Mouse (Mus musculus) embryonic facial prominence, embryonic 11.5 days (tissue): ENCODE results near the gene Gstm5. TPM values are rescaled to one million over a fixed set of nuclear protein-coding genes. Genes with fewer than 3 reads are reported as not detected.

Source experiments
- ATAC-seq: fragments of 200-750 bp; cut with Nextera tagmentation; replicated peaks from 2 replicates; pipeline ENCODE4 v1.8.0; 2017; ENCODE audit warnings: low read depth; ENCODE audit not compliant: insufficient number of reproducible peaks, low FRiP score, low TSS enrichment
- DNase-seq: peaks from one replicate; pipeline ENCODE4 v3.0.0-alpha.2; 2015; ENCODE audit warnings: low spot score
- H3K27ac ChIP-seq: fragments of 300-500 bp; sonication (generic); replicated peaks from 2 replicates; pipeline ENCODE4 v1.5.1; 2014; ENCODE audit warnings: mild to moderate bottlenecking, low read depth, low read length, control low read depth
- H3K27me3 ChIP-seq: fragments of 300-500 bp; sonication (generic); 2 replicates; pipeline ENCODE4 v1.6.1; 2014; ENCODE audit warnings: mild to moderate bottlenecking, low read length, moderate library complexity, mixed read lengths; ENCODE audit not compliant: control insufficient read depth, insufficient read depth
- H3K36me3 ChIP-seq: fragments of 300-500 bp; sonication (generic); replicated peaks from 2 replicates; pipeline ENCODE4 v1.6.1; 2014; ENCODE audit warnings: low read depth, mild to moderate bottlenecking, low read length, moderate library complexity, mixed read lengths; ENCODE audit not compliant: control insufficient read depth, insufficient read depth
- H3K4me1 ChIP-seq: fragments of 300-500 bp; sonication (generic); 2 replicates; pipeline ENCODE4 v1.6.1; 2014; ENCODE audit warnings: low read length, mixed read lengths; ENCODE audit not compliant: control insufficient read depth, insufficient read depth
- H3K4me2 ChIP-seq: fragments of 300-500 bp; sonication (generic); 2 replicates; pipeline ENCODE4 v1.6.1; 2014; ENCODE audit warnings: low read depth, mild to moderate bottlenecking, control low read depth, low read length, moderate library complexity
- H3K4me3 ChIP-seq: fragments of 300-500 bp; sonication (generic); 2 replicates; pipeline ENCODE4 v1.5.1; 2014; ENCODE audit warnings: low read depth, low read length, control low read depth
- H3K9ac ChIP-seq: fragments of 300-500 bp; sonication (generic); replicated peaks from 2 replicates; pipeline ENCODE4 v1.6.1; 2014; ENCODE audit warnings: mild to moderate bottlenecking, control low read depth, low read length
- H3K9me3 ChIP-seq: fragments of 300-500 bp; sonication (generic); replicated peaks from 2 replicates; pipeline ENCODE4 v1.6.1; 2016; ENCODE audit warnings: mild to moderate bottlenecking, low read length, inconsistent platforms, mixed read lengths; ENCODE audit not compliant: control insufficient read depth
- WGBS: fragments of 180-500 bp; shearing (Covaris S2); extraction: QIAGEN DNeasy Blood & Tissue Kit; methylation state at CpG from one replicate; pipeline ENCODE4 v1.1.7; 2014; 5-methylcytosine and 5-hydroxymethylcytosine counted together
- polyA plus RNA-seq: library from polyadenylated mRNA; unstranded; fragments of >200 nt; fragmentation: Nextera tagmentation; extraction: Ambion mirVana; gene quantifications from 2 replicates; pipeline ENCODE4 v1.2.1, GENCODE M21; 2014

The Gstm5 gene
- polyA plus RNA-seq, 1 experiment from 2014 or later = 278 TPM

GRCm38 (mm10) chr3:107929731-107930130 is 34.1 kb downstream of the Gstm5 start:
- WGBS = 94% methylated on average over 4 of the region's 4 CpGs
- ATAC-seq (no peak), DNase-seq (no peak)
- Histone ChIP-seq H3K27ac (no peak overlapping the region), H3K4me1 (no peaks in the 10 kb centered on the region), H3K9me3 (no peaks in the 10 kb centered on the region), H3K27me3 (no peaks in the 10 kb centered on the region), H3K4me2 (no peak overlapping the region), H3K36me3 (no peaks in the 10 kb centered on the region), H3K4me3 (no peak overlapping the region), H3K9ac (no peak overlapping the region)

GRCm38 (mm10) chr3:107931134-107931533 is 35.5 kb downstream of the Gstm5 start:
- no peaks in the 10 kb centered on the region for H3K4me1 ChIP-seq
- WGBS = 85% methylated on average over 2 of the region's 2 CpGs
- no peak for DNase-seq
- H3K4me3 ChIP-seq = peak overlapping the region; percentile 21; the same call in 1 of the 2 replicates
- peak overlapping the region; percentile 58 for H3K9ac ChIP-seq
- H3K27ac ChIP-seq = no peak overlapping the region; the same call in 1 of the 2 replicates
- no peaks in the 10 kb centered on the region for H3K9me3 ChIP-seq
- ATAC-seq = no peak; the same call in 1 of the 2 replicates
- H3K4me2 ChIP-seq = peak overlapping the region; percentile 34
- no peaks in the 10 kb centered on the region for H3K27me3 ChIP-seq
- H3K36me3 ChIP-seq = no peaks in the 10 kb centered on the region

- peak within 1 kb of the TSS; percentile 34 for H3K4me2 ChIP-seq
- peak; percentile 97 for ATAC-seq
- no peaks in the 10 kb centered on the region for H3K27me3 ChIP-seq
- no peaks in the 10 kb centered on the region for H3K4me1 ChIP-seq
- H3K9me3 ChIP-seq = no peaks in the 10 kb centered on the region
- H3K36me3 ChIP-seq = no peaks in the 10 kb centered on the region
- 6% methylated on average over 10 of the region's 10 CpGs for WGBS
- H3K27ac ChIP-seq = no peak within 1 kb of the TSS; the same call in none of the 2 replicates
- H3K9ac ChIP-seq = peak within 1 kb of the TSS; percentile 58
- H3K4me3 ChIP-seq = peak within 1 kb of the TSS; percentile 21; the same call in 1 of the 2 replicates
- DNase-seq = peak; percentile 99
These were observed 36.0 kb downstream of the Gstm5 start, which contains the start of gene Gstm7 for GRCm38 (mm10) chr3:107931670-107932069. Gstm7 (minus strand) TSS chr3:107931817.

- DNase-seq (no peak), ATAC-seq (no peak)
- no peak overlapping the region for H3K4me3 ChIP-seq
- H3K4me2 ChIP-seq = no peak overlapping the region
- no peak overlapping the region for H3K27ac ChIP-seq
- H3K9me3 ChIP-seq = no peaks in the 10 kb centered on the region
- no peaks in the 10 kb centered on the region for H3K4me1 ChIP-seq
- H3K9ac ChIP-seq = no peak overlapping the region
- no peaks in the 10 kb centered on the region for H3K36me3 ChIP-seq
- 81% methylated on average over 6 of the region's 6 CpGs for WGBS
- no peaks in the 10 kb centered on the region for H3K27me3 ChIP-seq
These were observed 36.5 kb downstream of the Gstm5 start for GRCm38 (mm10) chr3:107932128-107932527.

- ATAC-seq = no peak
- DNase-seq = no peak
- 79% methylated on average over 3 of the region's 3 CpGs for WGBS
- H3K4me3 ChIP-seq = no peak overlapping the region
- no peaks in the 10 kb centered on the region for H3K9me3 ChIP-seq
- no peak overlapping the region for H3K27ac ChIP-seq
- H3K4me2 ChIP-seq = no peak overlapping the region
- H3K27me3 ChIP-seq = no peaks in the 10 kb centered on the region
- H3K9ac ChIP-seq = no peak overlapping the region
- no peaks in the 10 kb centered on the region for H3K36me3 ChIP-seq
- H3K4me1 ChIP-seq = no peaks in the 10 kb centered on the region
These were observed 39.6 kb downstream of the Gstm5 start for GRCm38 (mm10) chr3:107935268-107935667.

DNA sequence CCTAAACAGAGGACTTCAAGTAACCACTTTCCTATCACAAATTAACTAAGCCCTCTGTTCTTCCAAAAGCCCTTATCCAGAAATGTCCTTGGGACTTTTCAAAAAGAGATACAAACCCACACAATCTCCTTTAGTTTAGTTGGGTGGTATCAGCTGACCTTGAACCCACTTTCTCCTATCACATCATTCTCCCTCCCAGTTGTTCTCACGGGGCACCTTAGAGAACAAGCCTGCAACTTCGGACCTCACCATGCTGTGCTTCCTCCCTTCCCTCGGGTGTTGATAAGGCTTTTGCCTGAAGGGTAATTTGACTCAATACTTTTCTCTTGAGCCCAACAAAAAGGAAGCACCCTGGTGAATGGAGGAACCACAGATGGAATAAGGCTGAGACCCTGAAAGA is 40.3 kb downstream of the Gstm5 start:
- H3K36me3 ChIP-seq = no peaks in the 10 kb centered on the region
- no peak for DNase-seq
- no peak overlapping the region for H3K27ac ChIP-seq
- ATAC-seq = no peak
- no peak overlapping the region for H3K9ac ChIP-seq
- H3K9me3 ChIP-seq = no peaks in the 10 kb centered on the region
- no peak overlapping the region for H3K4me3 ChIP-seq
- H3K4me2 ChIP-seq = no peak overlapping the region
- 61% methylated on average over 3 of the region's 3 CpGs for WGBS
- no peaks in the 10 kb centered on the region for H3K4me1 ChIP-seq
- no peaks in the 10 kb centered on the region for H3K27me3 ChIP-seq

GRCm38 (mm10) chr3:107939403-107939802 is 43.8 kb downstream of the Gstm5 start:
- DNase-seq (peak; percentile 62), ATAC-seq (no peak)
- H3K4me2 ChIP-seq = no peak overlapping the region
- H3K4me3 ChIP-seq = no peak overlapping the region
- no peaks in the 10 kb centered on the region for H3K27me3 ChIP-seq
- H3K27ac ChIP-seq = no peak overlapping the region
- H3K9ac ChIP-seq = no peak overlapping the region
- H3K9me3 ChIP-seq = no peaks in the 10 kb centered on the region
- 56% methylated on average over 3 of the region's 3 CpGs for WGBS
- H3K4me1 ChIP-seq = no peaks in the 10 kb centered on the region
- no peaks in the 10 kb centered on the region for H3K36me3 ChIP-seq

GRCm38 (mm10) chr3:107939830-107940229 is 44.2 kb downstream of the Gstm5 start:
- Histone ChIP-seq H3K9ac (no peak overlapping the region), H3K36me3 (no peaks in the 10 kb centered on the region), H3K4me2 (no peak overlapping the region), H3K4me3 (no peak overlapping the region), H3K9me3 (no peaks in the 10 kb centered on the region), H3K4me1 (no peaks in the 10 kb centered on the region), H3K27me3 (no peaks in the 10 kb centered on the region), H3K27ac (no peak overlapping the region)
- DNase-seq = no peak
- ATAC-seq = no peak
- 79% methylated on average over 4 of the region's 4 CpGs for WGBS
